Mouse (Mus musculus) midbrain, embryonic 10.5 days (tissue): ENCODE measurements around the gene Sh3bp2. TPM values are rescaled to one million over a fixed set of nuclear protein-coding genes. Genes with fewer than 3 reads are reported as not detected.

ENCODE experiments used
- DNase-seq: peaks from one replicate; pipeline ENCODE4 v3.0.0-alpha.2; 2017; ENCODE audit warnings: low spot score
- H3K27ac ChIP-seq: fragments of 300-500 bp; sonication (generic); replicated peaks from 2 replicates; pipeline ENCODE4 v1.5.1; 2016; ENCODE audit warnings: mild to moderate bottlenecking
- H3K27me3 ChIP-seq: fragments of 300-500 bp; sonication (generic); 2 replicates; pipeline ENCODE4 v1.6.1; 2016; ENCODE audit warnings: low read depth, mild to moderate bottlenecking; ENCODE audit not compliant: poor library complexity, severe bottlenecking
- H3K36me3 ChIP-seq: fragments of 300-500 bp; sonication (generic); 2 replicates; pipeline ENCODE4 v1.6.1; 2016; ENCODE audit warnings: mild to moderate bottlenecking, moderate library complexity
- H3K4me1 ChIP-seq: fragments of 300-500 bp; sonication (generic); 2 replicates; pipeline ENCODE4 v1.6.1; 2016
- H3K4me3 ChIP-seq: fragments of 300-500 bp; sonication (generic); 2 replicates; pipeline ENCODE4 v1.5.1; 2016; ENCODE audit warnings: mild to moderate bottlenecking, moderate library complexity
- H3K9me3 ChIP-seq: fragments of 300-500 bp; sonication (generic); replicated peaks from 2 replicates; pipeline ENCODE4 v1.6.1; 2016; ENCODE audit warnings: mild to moderate bottlenecking
- WGBS: fragments of 180-500 bp; shearing (Covaris S2); methylation state at CpG from one replicate; pipeline ENCODE4 v1.1.7; 2016; 5-methylcytosine and 5-hydroxymethylcytosine counted together
- polyA plus RNA-seq: library from polyadenylated mRNA; unstranded; fragments of >200 nt; fragmentation: Nextera tagmentation; extraction: Ambion mirVana; gene quantifications from 2 replicates; pipeline ENCODE4 v1.2.1, GENCODE M21; 2016

Gene Sh3bp2
- polyA plus RNA-seq = 6.4 and 10.3 TPM in 2 replicates

- WGBS = 3% methylated on average over 38 of the region's 38 CpGs
- peaks cover 12% of the 10 kb centered on the region for H3K4me1 ChIP-seq
- peak within 1 kb of the TSS; percentile 65 for H3K4me3 ChIP-seq
- H3K36me3 ChIP-seq = no peaks in the 10 kb centered on the region
- peaks cover 30% of the 10 kb centered on the region for H3K27me3 ChIP-seq
- peak within 1 kb of the TSS; percentile 69; the same call in 1 of the 2 replicates for H3K27ac ChIP-seq
- peak; percentile 90 for DNase-seq
- H3K9me3 ChIP-seq = no peaks in the 10 kb centered on the region
Measured at GRCm38 (mm10) chr5:34525663-34526476, at the start of gene Sh3bp2. Sh3bp2 (plus strand) TSS chr5:34525838.

GRCm38 (mm10) chr5:34480926-34481325 lies 44.7 kb upstream of the Sh3bp2 start:
- Histone ChIP-seq H3K9me3 (no peaks in the 10 kb centered on the region), H3K4me1 (no peaks in the 10 kb centered on the region), H3K36me3 (peaks cover 91% of the 10 kb centered on the region), H3K4me3 (no peak overlapping the region), H3K27me3 (no peaks in the 10 kb centered on the region), H3K27ac (no peak overlapping the region)
- no peak for DNase-seq
- WGBS = 83% methylated on average over 3 of the region's 3 CpGs

- H3K9me3 ChIP-seq = no peaks in the 10 kb centered on the region
- no peak overlapping the region for H3K27ac ChIP-seq
- no peaks in the 10 kb centered on the region for H3K4me1 ChIP-seq
- no peak overlapping the region for H3K4me3 ChIP-seq
- 96% methylated on average over 15 of the region's 15 CpGs for WGBS
- DNase-seq = no peak
- peaks cover 66% of the 10 kb centered on the region for H3K36me3 ChIP-seq
- H3K27me3 ChIP-seq = no peaks in the 10 kb centered on the region
Measured at GRCm38 (mm10) chr5:34485731-34486130, 39.9 kb upstream of the Sh3bp2 start.

- 80% methylated on average over 6 of the region's 6 CpGs for WGBS
- no peak for DNase-seq
- Histone ChIP-seq H3K27ac (no peak overlapping the region), H3K27me3 (no peaks in the 10 kb centered on the region), H3K4me3 (no peak overlapping the region), H3K4me1 (no peaks in the 10 kb centered on the region), H3K36me3 (peaks cover 48% of the 10 kb centered on the region), H3K9me3 (no peaks in the 10 kb centered on the region)
Measured at GRCm38 (mm10) chr5:34487320-34488090, 38.1 kb upstream of the Sh3bp2 start.

- H3K36me3 ChIP-seq = peaks cover 42% of the 10 kb centered on the region
- no peaks in the 10 kb centered on the region for H3K9me3 ChIP-seq
- H3K27ac ChIP-seq = no peak overlapping the region
- H3K4me1 ChIP-seq = no peaks in the 10 kb centered on the region
- H3K27me3 ChIP-seq = no peaks in the 10 kb centered on the region
- WGBS = 79% methylated on average over 6 of the region's 6 CpGs
- H3K4me3 ChIP-seq = no peak overlapping the region
- DNase-seq = no peak
Measured at GRCm38 (mm10) chr5:34488741-34489417, 36.8 kb upstream of the Sh3bp2 start.

- 89% methylated on average over 3 of the region's 3 CpGs for WGBS
- no peaks in the 10 kb centered on the region for H3K9me3 ChIP-seq
- no peaks in the 10 kb centered on the region for H3K27me3 ChIP-seq
- DNase-seq = no peak
- H3K4me3 ChIP-seq = no peak overlapping the region
- no peaks in the 10 kb centered on the region for H3K4me1 ChIP-seq
- peaks cover 37% of the 10 kb centered on the region for H3K36me3 ChIP-seq
- H3K27ac ChIP-seq = no peak overlapping the region
Measured at GRCm38 (mm10) chr5:34489418-34489787, 36.2 kb upstream of the Sh3bp2 start.

GRCm38 (mm10) chr5:34496745-34497144 lies 28.9 kb upstream of the Sh3bp2 start:
- Histone ChIP-seq H3K4me3 (no peak overlapping the region), H3K9me3 (no peaks in the 10 kb centered on the region), H3K36me3 (0 out of 2 replicates have a peak, but pooled peaks cover 3% of the 10 kb centered on the region), H3K27ac (no peak overlapping the region), H3K27me3 (no peaks in the 10 kb centered on the region), H3K4me1 (peaks cover 15% of the 10 kb centered on the region)
- WGBS = 72% methylated on average over 6 of the region's 6 CpGs
- DNase-seq = no peak

- 80% methylated on average over 5 of the region's 5 CpGs for WGBS
- Histone ChIP-seq H3K27ac (no peak overlapping the region), H3K9me3 (no peaks in the 10 kb centered on the region), H3K36me3 (0 out of 2 replicates have a peak, but pooled peaks cover 3% of the 10 kb centered on the region), H3K4me3 (no peak overlapping the region), H3K27me3 (no peaks in the 10 kb centered on the region), H3K4me1 (peaks cover 9% of the 10 kb centered on the region)
- DNase-seq = no peak
Measured at GRCm38 (mm10) chr5:34500886-34501285, 24.8 kb upstream of the Sh3bp2 start.

- WGBS = 85% methylated on average over 3 of the region's 3 CpGs
Measured at GRCm38 (mm10) chr5:34501588-34501987, 24.1 kb upstream of the Sh3bp2 start.

GRCm38 (mm10) chr5:34502411-34502810 lies 23.2 kb upstream of the Sh3bp2 start:
- Histone ChIP-seq H3K27me3 (no peaks in the 10 kb centered on the region), H3K36me3 (no peaks in the 10 kb centered on the region), H3K4me3 (no peak overlapping the region), H3K27ac (no peak overlapping the region), H3K9me3 (no peaks in the 10 kb centered on the region), H3K4me1 (no peaks in the 10 kb centered on the region)
- 78% methylated on average over 1 of the region's 1 CpGs for WGBS
- no peak for DNase-seq

More at GRCm38 (mm10) chr5:34501588-34501987, 24.1 kb upstream of the Sh3bp2 start:
- H3K27ac ChIP-seq = no peak overlapping the region
- H3K4me3 ChIP-seq = no peak overlapping the region
- 0 out of 2 replicates have a peak, but pooled peaks cover under 1% of the 10 kb centered on the region for H3K36me3 ChIP-seq
- no peaks in the 10 kb centered on the region for H3K27me3 ChIP-seq
- no peaks in the 10 kb centered on the region for H3K9me3 ChIP-seq
- DNase-seq = no peak
- peaks cover 2% of the 10 kb centered on the region for H3K4me1 ChIP-seq

- Histone ChIP-seq H3K4me3 (no peak overlapping the region), H3K9me3 (no peaks in the 10 kb centered on the region), H3K4me1 (no peaks in the 10 kb centered on the region), H3K36me3 (no peaks in the 10 kb centered on the region), H3K27ac (no peak overlapping the region), H3K27me3 (no peaks in the 10 kb centered on the region)
- no peak for DNase-seq
- 78% methylated on average over 6 of the region's 6 CpGs for WGBS
Measured at GRCm38 (mm10) chr5:34502821-34503220, 22.8 kb upstream of the Sh3bp2 start.

GRCm38 (mm10) chr5:34512486-34512885 lies 13.2 kb upstream of the Sh3bp2 start:
- Histone ChIP-seq H3K36me3 (no peaks in the 10 kb centered on the region), H3K27me3 (peaks cover 18% of the 10 kb centered on the region), H3K4me3 (no peak overlapping the region), H3K4me1 (peaks cover 15% of the 10 kb centered on the region), H3K27ac (no peak overlapping the region), H3K9me3 (no peaks in the 10 kb centered on the region)
- no peak for DNase-seq
- 86% methylated on average over 3 of the region's 3 CpGs for WGBS
